Mouse (Mus musculus) liver, adult 2 months (tissue): Measurements from ENCODE around the gene Gm12184.

Experiments used
- CTCF ChIP-seq: fragments of 200-500 bp; IDR thresholded peaks from 2 replicates; pipeline ENCODE4 v1.5.1; 2011; ENCODE audit warnings: low read depth, low read length, control low read depth
- POLR2A ChIP-seq: fragments of 200-500 bp; IDR thresholded peaks from 2 replicates; pipeline ENCODE4 v1.6.1; 2011; ENCODE audit warnings: low read length, control low read depth; ENCODE audit not compliant: insufficient read depth; ENCODE audit errors: extremely low read depth

DNA sequence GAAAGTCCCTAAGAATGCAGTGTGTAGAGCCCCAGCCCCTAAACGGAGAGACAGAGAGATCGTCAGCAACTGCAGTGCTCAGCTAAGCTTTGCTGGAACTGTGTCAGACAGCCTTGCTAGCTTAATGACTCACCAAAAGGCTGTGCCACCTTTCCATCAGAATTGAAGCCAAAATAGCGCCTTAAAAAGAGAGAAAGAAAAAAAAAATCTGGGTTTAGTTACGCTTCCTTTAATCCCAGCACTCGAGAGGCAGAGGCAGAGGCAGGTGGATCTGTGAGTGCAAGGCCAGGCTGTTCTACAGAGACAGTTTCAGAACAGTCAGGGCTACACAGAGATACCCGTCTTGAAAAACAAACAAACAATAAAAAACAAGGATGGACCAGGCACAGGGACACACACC, 17.9 kb upstream of the Gm12184 start:
- TF ChIP-seq CTCF (no peak), POLR2A (no peak)
